ENCODE assay signal across 28 mouse cellular contexts in genomic region chr2:122599736-122600135, GRCm38 (mm10). TPM values are rescaled to one million over a fixed set of nuclear protein-coding genes. Genes with fewer than 3 reads are reported as not detected.
DNase-seq lines count a peak whose midpoint lies in the region; ATAC-seq and TF ChIP-seq lines count a peak whose summit lies in the region.
"Had no signal": no experiment of that assay in that cellular context is flagged by ENCODE, and none has a peak within 500 bp of the region (broad histone marks: within the 10 kb centered on the region; RNA-seq: fewer than 3 reads in every experiment).

No protein-coding gene starts in this region.

- intact Hi-C loops in heart, adult 2 months (cut with DNase I), result no loop called here

- 44% methylated on average over 2 of the region's 2 CpGs for WGBS in heart, adult 2 months
- 56% methylated on average over 2 of the region's 2 CpGs for WGBS in heart, embryonic 11.5 days (ENCODE audit: insufficient replicate concordance)

- H3K4me1 ChIP-seq in heart, adult 2 months (ENCODE audit: control insufficient read depth, insufficient read depth, low read length), result no peaks in the 10 kb centered on the region; the same call in 1 of the 2 replicates
- H3K4me1 ChIP-seq in heart, embryonic 11.5 days (ENCODE audit: control insufficient read depth, insufficient read depth, low read length), result no peaks in the 10 kb centered on the region
- H3K4me1 ChIP-seq: embryonic facial prominence, embryonic 15.5 days; heart, embryonic 15.5 days; limb, embryonic 13.5 days; liver, embryonic 12.5 days; neural tube, embryonic 15.5 days had no signal

- no peak overlapping the region for H3K4me2 ChIP-seq in heart, embryonic 11.5 days
- H3K4me2 ChIP-seq: embryonic facial prominence, embryonic 15.5 days; heart, embryonic 15.5 days; limb, embryonic 13.5 days; liver, embryonic 12.5 days; midbrain, embryonic 11.5 days; neural tube, embryonic 15.5 days had no signal

- no peaks in the 10 kb centered on the region for H3K79me2 ChIP-seq in heart, adult 2 months (replicated peaks; ENCODE audit: control insufficient read depth, insufficient read depth, low read length)

- TF ChIP-seq EP300 in heart, adult 2 months (IDR thresholded peaks at IDR 0.05; ENCODE audit: insufficient read depth, low read depth, low read length), result no peak

- H3K36me3 ChIP-seq in heart, adult 2 months (ENCODE audit: control insufficient read depth, insufficient read depth, low read length), result no peaks in the 10 kb centered on the region
- H3K36me3 ChIP-seq in heart, embryonic 11.5 days (ENCODE audit: control insufficient read depth, insufficient read depth, low read length), result no peaks in the 10 kb centered on the region
- H3K36me3 ChIP-seq: embryonic facial prominence, embryonic 15.5 days; heart, embryonic 15.5 days; limb, embryonic 13.5 days; liver, embryonic 12.5 days had no signal

- no peak for ATAC-seq in cerebellum, adult (ENCODE audit: insufficient number of reproducible peaks, low FRiP score, low TSS enrichment)
- ATAC-seq in heart, embryonic 11.5 days (replicated peaks; ENCODE audit: insufficient number of reproducible peaks, low FRiP score, low TSS enrichment), result no peak
- no peak for ATAC-seq in inflammation-experienced regulatory T-cells, adult 6 months
- ATAC-seq: forebrain, embryonic 14.5 days; hindbrain, postnatal 0 days; intestine, postnatal 0 days; liver, embryonic 12.5 days had no signal

- H3K9me3 ChIP-seq in heart, embryonic 11.5 days (replicated peaks; ENCODE audit: control insufficient read depth, low read length), result no peaks in the 10 kb centered on the region
- H3K9me3 ChIP-seq: embryonic facial prominence, embryonic 15.5 days; heart, embryonic 15.5 days; limb, embryonic 13.5 days; liver, embryonic 12.5 days; neural tube, embryonic 15.5 days had no signal

- no peak overlapping the region for H3K9ac ChIP-seq in heart, adult 2 months (ENCODE audit: low read depth, low read length)
- no peak overlapping the region for H3K9ac ChIP-seq in heart, embryonic 11.5 days (ENCODE audit: low read depth, low read length)
- H3K9ac ChIP-seq: embryonic facial prominence, embryonic 15.5 days; heart, embryonic 15.5 days; limb, embryonic 13.5 days; liver, embryonic 12.5 days; neural tube, embryonic 15.5 days had no signal

- no peaks in the 10 kb centered on the region for H3K27me3 ChIP-seq in heart, adult 2 months (ENCODE audit: control insufficient read depth, insufficient read depth, low read length)
- H3K27me3 ChIP-seq in heart, embryonic 11.5 days (ENCODE audit: control insufficient read depth, insufficient read depth, low read length), result no peaks in the 10 kb centered on the region
- H3K27me3 ChIP-seq: embryonic facial prominence, embryonic 15.5 days; heart, embryonic 15.5 days; limb, embryonic 13.5 days; liver, embryonic 12.5 days; neural tube, embryonic 15.5 days had no signal

- no peak overlapping the region for H3K4me3 ChIP-seq in heart, adult 2 months
- no peak overlapping the region for H3K4me3 ChIP-seq in heart, embryonic 11.5 days (ENCODE audit: low read depth, low read length)
- H3K4me3 ChIP-seq: embryonic facial prominence, embryonic 15.5 days; heart, embryonic 15.5 days; limb, embryonic 13.5 days; liver, embryonic 12.5 days; neural tube, embryonic 15.5 days had no signal

- TF ChIP-seq POLR2A in heart, adult 2 months (IDR thresholded peaks at IDR 0.05; ENCODE audit: insufficient read depth, low read depth, low read length), result no peak

- TF ChIP-seq CTCF in heart, adult 2 months (IDR thresholded peaks at IDR 0.05), result no peak

- DNase-seq in cerebellum, adult 11 months, result peak; percentile 50
- DNase-seq in heart, adult 2 months, result peak; percentile 27 to 35
- peak; percentile 81 for DNase-seq in cerebellum, adult 9-10 months
- DNase-seq in gastrocnemius, postnatal 10 days, result peak; percentile 13
- DNase-seq in spleen, postnatal 14 days (ENCODE audit: low spot score in 2 of 2), result no peak
- DNase-seq: adrenal gland, postnatal 25 days; kidney, postnatal 36 days; lung, adult 18-20 months; lung, postnatal 10 days; right cerebral cortex, postnatal 14 days had no signal

- H3K27ac ChIP-seq in heart, adult 2 months, result no peak overlapping the region
- no peak overlapping the region for H3K27ac ChIP-seq in heart, embryonic 11.5 days (ENCODE audit: low read depth, low read length)
- H3K27ac ChIP-seq: embryonic facial prominence, embryonic 15.5 days; heart, embryonic 15.5 days; hindbrain, postnatal 0 days; limb, embryonic 13.5 days; liver, embryonic 12.5 days; neural tube, embryonic 15.5 days had no signal

RNA-seq across cellular contexts. Expression of gene Gatm, which starts 11.4 kb away (rescaled TPM):
- 1 to 10 TPM; 3.1 to 3.3 TPM for total RNA-seq in heart, adult 2 months (2021)
- 4.4 and 4.7 TPM in 2 replicates for polyA plus RNA-seq in heart, adult 2 months (2012; rRNA removed)
- polyA plus RNA-seq in heart, embryonic 11.5 days (2014; fragmentation: Nextera tagmentation; extraction: Ambion mirVana), result 26.6 and 33.6 TPM in 2 replicates
- total RNA-seq in gastrocnemius, postnatal 10 days (2021), result 100 to 1,000 TPM; 181 to 186 TPM
- 1 to 10 TPM in 1 of 3 experiments, under 1 TPM in 2; 0.32 to 1.7 (median 0.46) TPM for polyA plus RNA-seq in inflammation-experienced regulatory T-cells, adult 6 months (2017; shearing (Covaris generic))

RNA-seq across cellular contexts. Expression of gene AA467197, which starts 37.0 kb away (rescaled TPM):
- under 1 TPM; 0.36 to 0.44 TPM for total RNA-seq in heart, adult 2 months (2021)
- polyA plus RNA-seq in heart, adult 2 months (2012; rRNA removed), result 0.38 TPM in 1 of 2 replicates, not detected in the other
- 0.20 TPM in 1 of 2 replicates, not detected in the other for polyA plus RNA-seq in heart, embryonic 11.5 days (2014; fragmentation: Nextera tagmentation; extraction: Ambion mirVana)
- total RNA-seq in gastrocnemius, postnatal 10 days (2021), result under 1 TPM in 1 of 2 experiments, not detected in 1; 0.34 TPM
- 1 to 10 TPM in 1 of 3 experiments, not detected in 2; 5.0 TPM for polyA plus RNA-seq in inflammation-experienced regulatory T-cells, adult 6 months (2017; shearing (Covaris generic))
- total RNA-seq: hindbrain, postnatal 0 days; left cerebral cortex, adult 18-20 months; left cerebral cortex, postnatal 25 days; midbrain, postnatal 0 days had no signal
- polyA plus RNA-seq: brain, embryonic 14.5 days; hindbrain, embryonic 11.5 days; kidney, embryonic 14.5 days had no signal

Comparison
In these comparisons a context has a peak if more than half of its experiments do, and no peak if none do; other contexts are left out.
1. DNase-seq: peak in cerebellum, adult 11 months (single experiment), heart, adult 2 months (2 of 2), cerebellum, adult 9-10 months (single experiment) and gastrocnemius, postnatal 10 days (single experiment); none in spleen, postnatal 14 days (0 of 2).